Mouse (Mus musculus): Measurements from ENCODE around the gene Fndc3b. TPM values are rescaled to one million over a fixed set of nuclear protein-coding genes. Genes with fewer than 3 reads are reported as not detected.

Gene Fndc3b
- polyA plus RNA-seq (2014; fragmentation: Illumina TruSeq; extraction: RNeasy Lipid Tissue Mini Kit (QIAGEN cat#74804); ENCODE audit: low read depth, low replicate concordance), result 36.9 TPM

GRCm38 (mm10) chr3:27710648-27711428, at the start of gene Fndc3b:
Gene Fndc3b (minus strand): TSS chr3:27711307.

GRCm38 (mm10) chr3:27371276-27371621, 339.9 kb downstream of the Fndc3b start, which contains the start of gene Ghsr:
Gene Ghsr (plus strand): TSS chr3:27371351.

Other genes starting within 250 kb of the Fndc3b start
- gene Tmem212, start 185.1 kb upstream of the Fndc3b start, polyA plus RNA-seq (2014; fragmentation: Illumina TruSeq; extraction: RNeasy Lipid Tissue Mini Kit (QIAGEN cat#74804); ENCODE audit: low read depth, low replicate concordance), result not detected
- 17.1 TPM for gene Pld1, start 227.4 kb upstream of the Fndc3b start, polyA plus RNA-seq (2014; fragmentation: Illumina TruSeq; extraction: RNeasy Lipid Tissue Mini Kit (QIAGEN cat#74804); ENCODE audit: low read depth, low replicate concordance)

Data from kidney, adult 10 weeks (tissue).